Mouse (Mus musculus) midbrain, embryonic 15.5 days (tissue): ENCODE measurements around the gene Jakmip3. TPM values are rescaled to one million over a fixed set of nuclear protein-coding genes. Genes with fewer than 3 reads are reported as not detected.
A peak's percentile ranks its signal among the peaks of the same experiment; 100 is the strongest.

Experiments used
- ATAC-seq: fragments of 200-750 bp; cut with Nextera tagmentation; replicated peaks from 2 replicates; pipeline ENCODE4 v1.8.0; 2017; ENCODE audit warnings: moderate TSS enrichment
- H3K27ac ChIP-seq: fragments of 300-500 bp; sonication (generic); 2 replicates; pipeline ENCODE4 v1.5.1; 2015; ENCODE audit warnings: mild to moderate bottlenecking, inconsistent platforms
- H3K27me3 ChIP-seq: fragments of 300-500 bp; sonication (generic); replicated peaks from 2 replicates; pipeline ENCODE4 v1.6.1; 2015; ENCODE audit warnings: inconsistent platforms
- H3K36me3 ChIP-seq: fragments of 300-500 bp; sonication (generic); replicated peaks from 2 replicates; pipeline ENCODE4 v1.6.1; 2015; ENCODE audit warnings: inconsistent platforms
- H3K4me1 ChIP-seq: fragments of 300-500 bp; sonication (generic); 2 replicates; pipeline ENCODE4 v1.6.1; 2015; ENCODE audit warnings: inconsistent platforms
- H3K4me2 ChIP-seq: fragments of 300-500 bp; sonication (generic); 2 replicates; pipeline ENCODE4 v1.6.1; 2015; ENCODE audit warnings: inconsistent platforms, mild to moderate bottlenecking, moderate library complexity
- H3K4me3 ChIP-seq: fragments of 300-500 bp; sonication (generic); 2 replicates; pipeline ENCODE4 v1.5.1; 2015; ENCODE audit warnings: mild to moderate bottlenecking, inconsistent platforms
- H3K9ac ChIP-seq: fragments of 300-500 bp; sonication (generic); 2 replicates; pipeline ENCODE4 v1.6.1; 2015; ENCODE audit warnings: mild to moderate bottlenecking, inconsistent platforms
- H3K9me3 ChIP-seq: fragments of 300-500 bp; sonication (generic); 2 replicates; pipeline ENCODE4 v1.6.1; 2016; ENCODE audit warnings: inconsistent platforms
- WGBS: fragments of 180-500 bp; shearing (Covaris S2); methylation state at CpG from one replicate; pipeline ENCODE4 v1.1.7; 2015; ENCODE audit warnings: mixed read lengths; 5-methylcytosine and 5-hydroxymethylcytosine counted together
- polyA plus RNA-seq: library from polyadenylated mRNA; unstranded; fragments of >200 nt; fragmentation: Nextera tagmentation; extraction: Ambion mirVana; gene quantifications from 2 replicates; pipeline ENCODE4 v1.2.1, GENCODE M21; 2015

The Jakmip3 gene
- polyA plus RNA-seq, 1 experiment from 2014 or later, result 11.1 TPM

DNA sequence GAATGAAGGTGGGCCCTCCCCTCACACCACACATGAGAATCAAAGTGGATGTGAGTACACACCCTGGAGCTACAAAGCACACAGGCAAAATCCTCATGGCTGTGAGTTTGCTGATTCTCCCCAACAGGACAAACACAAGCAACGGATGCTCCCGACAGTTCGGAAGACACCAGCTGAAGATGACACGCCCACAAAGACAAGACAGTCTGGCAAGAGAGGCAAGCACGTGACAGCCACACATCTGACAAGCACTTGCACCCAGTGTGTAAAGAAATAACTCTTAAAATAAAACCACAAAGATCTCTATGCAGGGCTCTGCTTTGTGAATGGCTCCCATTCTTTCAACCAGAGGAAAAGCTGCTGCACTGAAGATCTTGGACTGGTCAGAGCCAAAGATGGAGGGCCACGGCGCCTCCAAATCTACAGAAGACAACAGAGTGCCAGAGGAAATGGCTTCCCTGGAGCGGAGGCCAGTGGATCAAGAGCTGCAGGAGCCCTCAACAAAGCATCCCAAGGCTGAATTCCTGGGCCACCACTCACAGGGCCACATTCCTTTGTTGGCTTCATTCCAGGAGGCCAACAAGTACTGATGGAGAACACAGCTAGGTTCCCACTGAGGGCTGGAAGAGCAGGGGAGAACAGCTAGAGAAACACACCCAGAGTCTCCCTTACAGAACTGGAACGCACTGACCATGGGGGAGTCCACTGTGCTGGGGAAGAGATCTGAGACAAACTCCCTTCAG, 167.5 kb downstream of the Jakmip3 start:
- H3K27me3 ChIP-seq, result no peaks in the 10 kb centered on the region
- no peaks in the 10 kb centered on the region for H3K36me3 ChIP-seq
- H3K4me1 ChIP-seq, result no peaks in the 10 kb centered on the region
- H3K9ac ChIP-seq, result no peak overlapping the region
- no peaks in the 10 kb centered on the region for H3K9me3 ChIP-seq
- no peak overlapping the region for H3K27ac ChIP-seq
- no peak for ATAC-seq
- H3K4me3 ChIP-seq, result no peak overlapping the region
- no peak overlapping the region for H3K4me2 ChIP-seq
- 83% methylated on average over 9 of the region's 9 CpGs for WGBS

DNA sequence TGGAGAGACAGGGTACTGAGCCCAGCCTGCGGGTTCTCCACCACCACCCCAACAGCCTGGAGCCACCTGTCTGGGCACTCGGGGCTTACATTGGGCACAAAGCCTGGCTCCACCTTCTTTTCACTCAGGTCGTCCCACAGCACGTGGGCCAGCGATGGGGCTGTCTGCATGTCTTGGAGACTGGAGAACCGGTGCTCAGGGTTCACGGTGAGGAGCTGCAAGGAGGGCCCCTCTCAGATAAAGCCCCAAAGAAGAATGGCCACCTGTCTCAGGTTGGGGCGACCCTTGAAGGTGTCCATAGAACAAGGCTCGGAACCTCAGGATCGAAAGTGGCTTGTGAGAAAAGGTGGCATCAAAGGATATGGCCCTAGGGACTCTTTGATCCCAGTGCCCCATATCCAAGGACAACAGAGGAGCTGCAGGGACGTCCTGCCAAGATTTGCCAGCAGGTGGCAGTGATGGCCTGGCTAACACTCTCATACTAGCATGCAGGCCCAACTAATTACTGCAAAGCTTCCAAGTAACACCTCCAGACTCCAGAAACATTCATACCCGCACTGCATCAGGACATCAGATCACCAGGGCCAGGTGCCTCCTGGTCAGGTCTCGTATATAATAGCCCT, 178.7 kb downstream of the Jakmip3 start:
- H3K36me3 ChIP-seq, result no peaks in the 10 kb centered on the region
- no peak overlapping the region for H3K9ac ChIP-seq
- 46% methylated on average over 13 of the region's 13 CpGs for WGBS
- no peak overlapping the region for H3K4me3 ChIP-seq
- no peaks in the 10 kb centered on the region for H3K4me1 ChIP-seq
- H3K4me2 ChIP-seq, result no peak overlapping the region
- no peak overlapping the region for H3K27ac ChIP-seq
- H3K9me3 ChIP-seq, result no peaks in the 10 kb centered on the region
- H3K27me3 ChIP-seq, result no peaks in the 10 kb centered on the region
- peak; percentile 79 for ATAC-seq

DNA sequence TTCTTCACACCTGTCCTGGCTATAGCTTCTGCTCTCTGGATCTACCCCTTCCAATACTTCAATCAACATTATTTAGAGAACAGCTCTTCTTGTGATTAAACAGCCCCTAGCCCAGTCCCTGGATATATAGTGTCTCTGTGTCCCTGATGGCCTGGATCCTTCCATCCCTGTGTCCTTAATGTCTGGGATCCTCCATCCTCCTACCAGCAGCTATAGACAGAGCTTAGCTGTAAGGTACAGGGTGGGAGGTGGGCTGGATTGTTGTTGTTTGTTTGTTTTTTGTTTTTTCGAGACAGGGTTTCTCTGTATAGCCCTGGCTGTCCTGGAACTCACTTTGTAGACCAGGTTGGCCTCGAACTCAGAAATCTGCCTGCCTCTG, 179.2 kb downstream of the Jakmip3 start:
- H3K27ac ChIP-seq, result no peak overlapping the region
- no peak overlapping the region for H3K9ac ChIP-seq
- no peaks in the 10 kb centered on the region for H3K36me3 ChIP-seq
- 73% methylated on average over 2 of the region's 2 CpGs for WGBS
- H3K27me3 ChIP-seq, result no peaks in the 10 kb centered on the region
- H3K4me2 ChIP-seq, result no peak overlapping the region
- no peak overlapping the region for H3K4me3 ChIP-seq
- 0 out of 2 replicates have a peak, but pooled peaks have one; percentile 63 for ATAC-seq
- H3K9me3 ChIP-seq, result no peaks in the 10 kb centered on the region
- no peaks in the 10 kb centered on the region for H3K4me1 ChIP-seq

DNA sequence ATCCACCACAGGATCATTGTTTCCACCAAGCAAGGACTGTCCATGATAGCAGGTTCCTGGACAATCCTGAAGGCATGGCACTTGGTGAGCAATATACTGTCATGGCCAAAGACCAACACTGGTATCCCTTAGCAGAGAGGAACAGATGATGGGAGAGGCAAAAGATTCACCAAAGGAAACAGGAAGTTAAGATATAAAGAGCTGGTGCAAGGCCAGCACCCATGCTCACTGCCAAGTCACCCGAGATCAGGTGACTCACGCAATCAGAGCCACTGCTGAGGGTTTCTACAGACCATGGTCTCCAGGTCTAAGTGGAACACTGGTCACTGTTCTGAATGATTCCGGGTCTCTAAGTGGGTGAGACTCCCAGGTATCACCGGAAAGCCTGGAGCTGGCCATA, 185.4 kb downstream of the Jakmip3 start:
- H3K9ac ChIP-seq, result no peak overlapping the region
- ATAC-seq, result no peak
- no peak overlapping the region for H3K27ac ChIP-seq
- 93% methylated on average over 4 of the region's 4 CpGs for WGBS
- peaks cover 4% of the 10 kb centered on the region; the same call in 1 of the 2 replicates for H3K4me1 ChIP-seq
- H3K4me2 ChIP-seq, result no peak overlapping the region
- no peaks in the 10 kb centered on the region for H3K36me3 ChIP-seq
- H3K9me3 ChIP-seq, result no peaks in the 10 kb centered on the region
- H3K27me3 ChIP-seq, result no peaks in the 10 kb centered on the region
- H3K4me3 ChIP-seq, result no peak overlapping the region

DNA sequence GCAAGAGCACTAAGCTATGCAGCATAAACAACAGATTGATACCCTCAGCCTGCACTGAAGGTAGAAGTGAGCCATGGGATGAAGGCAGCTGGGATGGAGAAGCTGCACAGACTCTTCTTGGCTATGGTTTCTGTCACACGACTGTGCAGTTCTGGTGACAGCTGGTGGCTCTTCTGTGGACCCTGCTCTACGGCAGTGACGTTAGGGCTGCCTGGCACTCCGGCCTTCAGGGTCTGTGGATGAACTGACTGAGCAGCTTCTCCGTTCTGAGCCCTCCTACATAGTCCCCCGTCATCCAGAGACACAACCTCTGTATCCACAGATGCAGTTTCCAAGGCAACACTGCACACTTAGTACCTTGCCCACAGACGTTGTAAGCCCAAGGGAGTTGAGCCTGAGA, 186.0 kb downstream of the Jakmip3 start:
- Histone ChIP-seq H3K27ac (no peak overlapping the region), H3K4me2 (no peak overlapping the region), H3K27me3 (no peaks in the 10 kb centered on the region), H3K9me3 (no peaks in the 10 kb centered on the region), H3K36me3 (no peaks in the 10 kb centered on the region), H3K4me3 (no peak overlapping the region), H3K4me1 (peaks cover 4% of the 10 kb centered on the region; the same call in 1 of the 2 replicates), H3K9ac (no peak overlapping the region)
- ATAC-seq, result no peak
- WGBS, result 58% methylated on average over 7 of the region's 7 CpGs

DNA sequence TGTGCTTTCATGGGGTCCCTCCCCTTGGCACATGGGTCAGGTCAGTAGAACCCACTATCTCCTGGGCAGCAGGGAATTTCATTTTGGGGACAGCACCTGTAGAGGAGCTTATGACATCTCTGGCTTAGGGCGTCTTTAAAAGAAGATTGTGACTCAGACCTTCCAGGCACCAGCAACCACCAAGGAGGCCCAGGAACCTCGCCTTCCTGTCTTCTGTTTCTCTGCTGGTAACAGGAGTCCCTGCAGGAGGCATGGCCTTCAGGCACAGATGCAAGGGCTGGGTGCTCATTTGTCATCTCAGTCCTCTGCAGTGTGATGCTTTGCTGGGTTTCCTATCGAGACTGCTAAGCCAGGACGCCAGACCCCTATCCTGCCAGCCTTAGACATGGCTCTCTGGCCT, 188.5 kb downstream of the Jakmip3 start:
- Histone ChIP-seq H3K9me3 (no peaks in the 10 kb centered on the region), H3K27me3 (no peaks in the 10 kb centered on the region), H3K9ac (no peak overlapping the region), H3K36me3 (no peaks in the 10 kb centered on the region), H3K27ac (no peak overlapping the region), H3K4me3 (no peak overlapping the region), H3K4me2 (no peak overlapping the region), H3K4me1 (peaks cover 4% of the 10 kb centered on the region; the same call in 1 of the 2 replicates)
- no peak for ATAC-seq
- 88% methylated on average over 4 of the region's 4 CpGs for WGBS

DNA sequence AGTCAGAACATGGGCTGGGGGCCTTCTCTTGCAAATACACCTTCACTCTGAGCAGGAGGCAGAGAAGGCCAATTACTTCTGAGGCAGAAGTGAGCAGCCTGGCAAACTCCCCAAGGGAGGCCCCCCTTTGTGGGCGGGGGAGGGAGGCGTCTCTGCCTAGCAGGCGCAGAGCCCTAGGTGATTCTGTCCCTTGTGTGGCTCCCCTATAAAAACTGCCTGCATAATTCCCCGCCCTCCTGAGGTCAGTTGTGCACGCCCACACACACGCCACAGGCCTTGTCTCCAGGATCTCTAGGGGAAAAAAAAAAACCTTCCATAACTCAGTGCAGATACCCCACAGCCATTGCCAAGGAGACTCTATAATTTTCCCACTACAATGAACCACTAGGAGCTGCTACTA, 189.8 kb downstream of the Jakmip3 start:
- WGBS, result 47% methylated on average over 6 of the region's 6 CpGs
- H3K4me1 ChIP-seq, result peaks cover 4% of the 10 kb centered on the region; the same call in 1 of the 2 replicates
- H3K27ac ChIP-seq, result no peak overlapping the region
- no peak for ATAC-seq
- no peak overlapping the region for H3K4me2 ChIP-seq
- no peaks in the 10 kb centered on the region for H3K27me3 ChIP-seq
- no peak overlapping the region for H3K9ac ChIP-seq
- H3K36me3 ChIP-seq, result no peaks in the 10 kb centered on the region
- H3K4me3 ChIP-seq, result no peak overlapping the region
- no peaks in the 10 kb centered on the region for H3K9me3 ChIP-seq

DNA sequence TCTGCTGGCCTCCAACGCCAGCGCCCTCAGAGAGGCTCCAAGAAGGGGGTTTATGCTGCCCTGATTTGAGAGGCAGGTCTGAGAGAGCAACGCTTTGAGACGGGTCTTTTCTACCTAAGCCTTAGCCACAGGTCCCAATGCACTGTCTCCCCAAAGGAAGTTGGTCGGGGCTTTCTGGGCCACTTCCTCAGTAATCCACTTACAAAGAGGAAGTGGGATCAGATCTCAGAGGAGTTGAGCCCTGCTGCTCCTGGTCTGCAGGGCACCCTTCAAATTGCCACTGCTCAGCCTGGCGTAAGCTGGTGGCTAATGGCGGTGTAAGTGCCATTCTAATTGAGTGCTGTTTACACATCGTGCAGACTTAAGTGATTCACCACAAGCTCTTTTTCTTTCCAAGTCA, 191.0 kb downstream of the Jakmip3 start:
- WGBS, result 70% methylated on average over 8 of the region's 8 CpGs
- Histone ChIP-seq H3K4me1 (peaks cover 7% of the 10 kb centered on the region), H3K4me3 (no peak overlapping the region), H3K27me3 (no peaks in the 10 kb centered on the region), H3K4me2 (no peak overlapping the region), H3K9me3 (no peaks in the 10 kb centered on the region), H3K36me3 (no peaks in the 10 kb centered on the region), H3K27ac (no peak overlapping the region), H3K9ac (no peak overlapping the region)
- ATAC-seq, result no peak

DNA sequence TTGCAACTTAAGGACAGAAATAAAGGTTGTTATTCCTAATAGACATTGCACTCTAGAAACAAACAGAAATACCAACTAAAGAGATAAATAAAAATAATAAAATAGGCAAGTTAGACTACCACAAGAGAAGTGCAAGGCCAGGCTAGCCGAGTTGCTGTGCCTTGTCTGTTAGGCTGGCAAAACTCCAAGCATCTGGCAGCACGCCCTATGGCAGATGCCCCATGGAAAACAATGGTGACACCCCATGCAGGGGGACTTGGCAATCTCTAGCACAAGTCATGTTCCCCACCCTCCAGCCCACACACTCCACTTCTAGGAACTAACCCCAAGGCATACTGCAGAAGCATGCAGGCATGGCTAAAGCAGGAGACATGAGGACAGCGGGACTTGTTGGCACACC, 192.9 kb downstream of the Jakmip3 start:
- H3K4me3 ChIP-seq, result no peak overlapping the region
- H3K4me1 ChIP-seq, result peaks cover 20% of the 10 kb centered on the region
- ATAC-seq, result no peak
- no peak overlapping the region for H3K4me2 ChIP-seq
- 64% methylated on average over 3 of the region's 3 CpGs for WGBS
- no peak overlapping the region for H3K27ac ChIP-seq
- H3K36me3 ChIP-seq, result no peaks in the 10 kb centered on the region
- H3K27me3 ChIP-seq, result no peaks in the 10 kb centered on the region
- H3K9ac ChIP-seq, result no peak overlapping the region
- no peaks in the 10 kb centered on the region for H3K9me3 ChIP-seq

Other genes starting within 250 kb of the Jakmip3 start
- gene Ppp2r2d, start 94.7 kb upstream of the Jakmip3 start, polyA plus RNA-seq, result 87.4 and 87.5 TPM in 2 replicates
- gene Mapk1ip1, start 94.5 kb upstream of the Jakmip3 start, polyA plus RNA-seq, result 33.2 and 35.9 TPM in 2 replicates
- gene Bnip3, start 31.2 kb upstream of the Jakmip3 start, polyA plus RNA-seq, result 85.5 and 87.5 TPM in 2 replicates
- gene Dpysl4, start 145.3 kb downstream of the Jakmip3 start, polyA plus RNA-seq, result 186 and 190 TPM in 2 replicates